Mouse (Mus musculus) midbrain, embryonic 14.5 days (tissue): ENCODE data around the gene Hadhb. TPM values are rescaled to one million over a fixed set of nuclear protein-coding genes. Genes with fewer than 3 reads are reported as not detected.

Source experiments
- ATAC-seq: fragments of 200-750 bp; cut with Nextera tagmentation; 2 replicates; pipeline ENCODE4 v1.8.0; 2017; ENCODE audit warnings: moderate number of reproducible peaks, moderate library complexity; ENCODE audit not compliant: low FRiP score, low TSS enrichment
- DNase-seq: peaks from one replicate; pipeline ENCODE4 v3.0.0-alpha.2; 2015
- H3K27ac ChIP-seq: fragments of 300-500 bp; sonication (generic); replicated peaks from 2 replicates; pipeline ENCODE4 v1.5.1; 2014; ENCODE audit warnings: mild to moderate bottlenecking, low read depth, low read length, moderate library complexity
- H3K27me3 ChIP-seq: fragments of 300-500 bp; sonication (generic); 2 replicates; pipeline ENCODE4 v1.6.1; 2014; ENCODE audit warnings: low read length, control low read depth, mixed read lengths; ENCODE audit not compliant: control insufficient read depth, insufficient read depth
- H3K36me3 ChIP-seq: fragments of 300-500 bp; sonication (generic); 2 replicates; pipeline ENCODE4 v1.6.1; 2014; ENCODE audit warnings: low read length, control low read depth; ENCODE audit not compliant: control insufficient read depth, insufficient read depth
- H3K4me1 ChIP-seq: fragments of 300-500 bp; sonication (generic); 2 replicates; pipeline ENCODE4 v1.6.1; 2014; ENCODE audit warnings: mild to moderate bottlenecking, antibody characterized with exemption, low read length, control low read depth; ENCODE audit not compliant: control insufficient read depth, insufficient read depth
- H3K4me2 ChIP-seq: fragments of 300-500 bp; sonication (generic); 2 replicates; pipeline ENCODE4 v1.6.1; 2014; ENCODE audit warnings: mild to moderate bottlenecking, low read length, moderate library complexity
- H3K4me3 ChIP-seq: fragments of 300-500 bp; sonication (generic); replicated peaks from 2 replicates; pipeline ENCODE4 v1.5.1; 2014; ENCODE audit warnings: low read depth, low read length
- H3K9ac ChIP-seq: fragments of 300-500 bp; sonication (generic); replicated peaks from 2 replicates; pipeline ENCODE4 v1.6.1; 2014; ENCODE audit warnings: mild to moderate bottlenecking, low read length, moderate library complexity
- H3K9me3 ChIP-seq: fragments of 300-500 bp; sonication (generic); 2 replicates; pipeline ENCODE4 v1.6.1; 2016; ENCODE audit warnings: low read length, control low read depth, mixed read lengths; ENCODE audit not compliant: control insufficient read depth
- WGBS: fragments of 180-500 bp; shearing (Covaris S2); extraction: QIAGEN DNeasy Blood & Tissue Kit; methylation state at CpG from one replicate; pipeline ENCODE4 v1.1.7; 2014; 5-methylcytosine and 5-hydroxymethylcytosine counted together
- polyA plus RNA-seq: library from polyadenylated mRNA; unstranded; fragments of >200 nt; fragmentation: Nextera tagmentation; extraction: Ambion mirVana; gene quantifications from 2 replicates; pipeline ENCODE4 v1.2.1, GENCODE M21; 2014

The Hadhb gene
- polyA plus RNA-seq, 1 experiment from 2014 or later: 57.0 TPM

DNA sequence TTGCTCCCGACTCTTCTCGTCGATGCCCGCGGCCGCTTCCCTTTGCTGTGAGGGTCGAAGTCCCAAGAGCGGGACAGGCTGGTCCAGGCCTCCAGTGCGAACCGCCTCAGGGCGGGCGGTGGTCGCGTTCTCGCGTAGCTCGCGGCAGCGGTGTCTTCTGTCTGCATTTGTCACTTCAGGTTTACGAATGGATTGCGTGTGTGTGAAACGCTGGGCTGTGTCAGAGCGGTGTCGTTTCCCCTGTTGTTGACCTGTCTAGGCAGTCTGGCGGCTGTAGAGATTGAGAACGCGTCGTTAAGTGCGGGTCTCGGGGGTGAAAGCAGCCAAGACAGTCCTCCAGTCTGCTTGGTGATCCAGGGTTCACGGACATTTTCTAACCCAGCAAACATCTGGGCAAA lies 346 bp downstream of the Hadhb start:
- H3K27me3 ChIP-seq: no peaks in the 10 kb centered on the region
- ATAC-seq (peak; percentile 71; the same call in 1 of the 2 replicates), DNase-seq (no peak)
- peak overlapping the region; percentile 88 for H3K27ac ChIP-seq
- H3K4me2 ChIP-seq: peak overlapping the region; percentile 83
- peak overlapping the region; percentile 95 for H3K4me3 ChIP-seq
- H3K9me3 ChIP-seq: no peaks in the 10 kb centered on the region
- no peaks in the 10 kb centered on the region for H3K36me3 ChIP-seq
- H3K4me1 ChIP-seq: peaks cover 14% of the 10 kb centered on the region
- peak overlapping the region; percentile 87 for H3K9ac ChIP-seq
- WGBS: under 1% methylated on average over 31 of the region's 31 CpGs

DNA sequence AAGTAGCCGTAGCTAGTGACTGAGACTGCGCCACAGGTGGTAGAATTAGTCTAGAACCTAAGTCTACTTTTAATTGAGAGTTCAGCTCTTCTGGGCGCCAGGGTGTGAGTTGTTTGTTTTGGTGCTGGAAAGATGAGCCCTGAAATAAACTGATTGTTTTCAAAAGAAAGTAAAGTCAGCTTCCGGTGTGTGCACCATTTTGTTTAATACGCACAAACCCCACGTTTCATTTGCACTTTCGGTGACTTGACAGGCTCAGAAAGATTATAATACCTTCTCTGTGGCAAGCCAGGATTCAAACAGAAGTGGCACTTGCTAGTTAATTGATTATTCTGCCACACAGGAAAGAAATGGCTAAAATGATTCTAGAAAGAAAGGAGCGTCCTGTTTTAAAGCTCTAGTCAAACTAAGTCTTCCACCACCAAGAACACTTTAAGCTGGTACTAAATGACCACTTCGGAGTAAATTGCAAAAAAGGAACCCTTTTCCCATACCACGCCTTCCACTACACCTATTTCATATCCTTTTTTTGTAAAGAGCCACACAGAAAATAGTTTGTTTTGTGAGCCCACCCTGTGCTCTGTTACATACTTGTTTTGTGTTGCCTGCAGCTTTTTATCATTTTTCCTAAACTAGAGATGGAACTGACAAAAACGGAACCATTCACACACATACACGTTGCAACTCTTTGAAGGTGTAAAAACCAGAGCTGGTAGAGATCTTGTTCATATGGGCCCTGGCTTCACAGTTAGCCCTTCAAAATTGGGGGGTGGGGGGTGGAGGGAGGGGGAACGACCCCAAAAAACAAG lies 977 bp downstream of the Hadhb start:
- H3K4me2 ChIP-seq: peak overlapping the region; percentile 83
- H3K27ac ChIP-seq: peak overlapping the region; percentile 88; the same call in 1 of the 2 replicates
- no peaks in the 10 kb centered on the region for H3K9me3 ChIP-seq
- ATAC-seq (no peak), DNase-seq (no peak)
- peak overlapping the region; percentile 87 for H3K9ac ChIP-seq
- whole genome bisulfite sequencing: 39% methylated on average over 13 of the region's 13 CpGs
- peak overlapping the region; percentile 95 for H3K4me3 ChIP-seq
- no peaks in the 10 kb centered on the region for H3K27me3 ChIP-seq
- H3K4me1 ChIP-seq: peaks cover 14% of the 10 kb centered on the region
- H3K36me3 ChIP-seq: no peaks in the 10 kb centered on the region

DNA sequence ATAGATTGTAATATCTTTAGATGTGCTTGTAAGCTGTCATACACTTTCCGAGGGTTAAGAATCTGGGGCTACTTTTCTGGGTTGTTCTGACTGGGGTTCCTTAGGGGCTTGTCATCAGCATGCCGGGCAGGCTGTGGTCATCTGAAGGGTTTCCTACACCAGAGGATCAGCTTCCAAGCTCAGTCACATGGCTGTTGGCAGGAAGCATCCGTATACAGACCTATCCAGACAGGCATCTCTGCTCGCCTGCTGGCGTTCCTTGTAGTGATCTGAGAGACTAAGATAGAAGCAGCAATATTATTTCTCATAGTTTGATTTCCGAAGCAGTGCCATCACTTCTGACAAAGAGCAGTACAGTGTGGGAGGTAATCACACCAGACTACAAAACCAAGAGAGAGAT lies 4.6 kb downstream of the Hadhb start:
- no peak for DNase-seq
- H3K4me3 ChIP-seq: no peak overlapping the region
- peaks cover 9% of the 10 kb centered on the region for H3K4me1 ChIP-seq
- H3K9ac ChIP-seq: no peak overlapping the region
- 87% methylated on average over 6 of the region's 6 CpGs for WGBS
- peaks cover 3% of the 10 kb centered on the region; the same call in 1 of the 2 replicates for H3K36me3 ChIP-seq
- ATAC-seq: no peak
- no peak overlapping the region for H3K27ac ChIP-seq
- no peak overlapping the region for H3K4me2 ChIP-seq
- H3K9me3 ChIP-seq: no peaks in the 10 kb centered on the region
- no peaks in the 10 kb centered on the region for H3K27me3 ChIP-seq

DNA sequence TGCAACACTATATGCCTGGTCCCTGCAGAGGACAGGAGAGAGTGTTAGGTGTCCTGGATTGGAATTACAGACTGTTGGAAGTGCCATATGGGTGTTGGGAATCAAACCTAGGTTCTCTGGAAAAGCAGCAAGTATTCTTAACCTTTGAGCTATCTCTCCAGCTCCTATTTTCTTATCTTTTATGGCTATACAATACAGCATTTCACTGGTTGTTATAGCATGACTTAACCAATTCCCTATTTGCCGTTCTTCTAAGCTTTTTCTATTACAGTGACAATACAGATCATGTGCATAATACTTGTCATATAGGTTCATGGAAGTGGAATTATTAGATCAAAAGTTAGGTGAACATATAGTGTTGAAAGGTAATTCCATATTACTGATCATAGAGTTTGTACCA lies 6.8 kb downstream of the Hadhb start:
- Histone ChIP-seq H3K9ac (no peak overlapping the region), H3K27me3 (no peaks in the 10 kb centered on the region), H3K4me1 (no peaks in the 10 kb centered on the region), H3K27ac (no peak overlapping the region), H3K4me3 (no peak overlapping the region), H3K36me3 (peaks cover 6% of the 10 kb centered on the region; the same call in 1 of the 2 replicates), H3K9me3 (no peaks in the 10 kb centered on the region), H3K4me2 (no peak overlapping the region)
- DNase-seq: no peak
- WGBS: 78% methylated on average over 1 of the region's 1 CpGs
- no peak for ATAC-seq

DNA sequence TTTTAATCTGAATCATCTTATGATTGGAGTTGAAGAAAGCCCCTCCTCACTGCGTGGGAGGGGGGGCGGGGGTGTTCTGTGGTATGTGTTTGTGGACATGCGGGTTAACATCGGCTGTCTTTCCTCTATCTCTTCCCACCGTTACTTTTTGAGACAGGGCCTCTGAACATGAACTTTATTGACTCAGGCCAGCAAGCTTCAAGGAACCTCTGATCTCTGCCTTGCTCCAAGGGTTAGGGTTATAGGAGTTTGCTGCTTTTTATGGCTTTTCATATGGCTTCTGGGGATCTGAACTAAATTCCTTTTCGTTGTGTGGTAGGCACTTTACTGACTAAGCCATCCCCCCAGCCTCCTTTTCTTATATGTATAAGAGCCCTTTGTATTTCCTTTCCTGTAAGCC lies 7.3 kb downstream of the Hadhb start:
- no peak overlapping the region for H3K9ac ChIP-seq
- no peak overlapping the region for H3K27ac ChIP-seq
- ATAC-seq (no peak), DNase-seq (no peak)
- no peak overlapping the region for H3K4me3 ChIP-seq
- no peaks in the 10 kb centered on the region for H3K27me3 ChIP-seq
- H3K4me1 ChIP-seq: no peaks in the 10 kb centered on the region
- H3K36me3 ChIP-seq: peaks cover 6% of the 10 kb centered on the region; the same call in 1 of the 2 replicates
- H3K4me2 ChIP-seq: no peak overlapping the region
- WGBS: 87% methylated on average over 6 of the region's 6 CpGs
- no peaks in the 10 kb centered on the region for H3K9me3 ChIP-seq

DNA sequence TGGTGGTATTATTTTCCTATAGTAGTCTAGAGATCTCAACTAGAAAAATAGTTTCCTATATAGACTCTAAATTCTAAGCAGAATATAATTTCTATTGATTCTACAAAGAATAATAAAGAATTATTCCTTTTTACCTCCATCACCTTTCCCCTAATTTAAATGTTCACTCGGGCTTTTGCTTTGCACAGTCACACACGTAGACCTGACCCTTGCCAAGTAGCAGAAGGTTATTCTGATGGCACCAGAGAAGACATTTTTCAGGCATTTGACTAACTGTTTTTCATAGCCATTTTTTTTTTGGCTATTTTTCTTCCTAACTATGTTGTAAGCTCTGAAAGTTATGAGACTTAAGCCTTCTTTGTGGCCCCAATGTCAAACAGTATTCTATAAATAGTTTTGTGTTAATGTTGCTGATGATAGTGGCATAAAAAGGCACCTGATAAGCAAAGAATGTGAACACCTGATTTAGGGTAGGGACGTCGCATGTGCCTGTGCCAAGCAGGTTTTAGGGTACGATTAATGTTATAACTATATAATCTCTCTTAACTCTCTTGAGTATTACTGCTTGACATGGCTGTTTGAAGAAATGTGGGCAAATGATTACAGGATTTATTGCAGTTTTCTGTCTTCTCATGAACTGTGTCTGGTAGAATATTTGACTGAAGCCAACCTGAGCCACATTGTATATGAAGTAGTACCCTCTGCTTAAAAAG lies 10.3 kb downstream of the Hadhb start:
- Histone ChIP-seq H3K9ac (no peak overlapping the region), H3K27ac (no peak overlapping the region), H3K4me2 (no peak overlapping the region), H3K36me3 (peaks cover 28% of the 10 kb centered on the region), H3K4me1 (no peaks in the 10 kb centered on the region), H3K9me3 (no peaks in the 10 kb centered on the region), H3K4me3 (no peak overlapping the region), H3K27me3 (no peaks in the 10 kb centered on the region)
- 94% methylated on average over 5 of the region's 5 CpGs for WGBS
- ATAC-seq (no peak), DNase-seq (no peak)

DNA sequence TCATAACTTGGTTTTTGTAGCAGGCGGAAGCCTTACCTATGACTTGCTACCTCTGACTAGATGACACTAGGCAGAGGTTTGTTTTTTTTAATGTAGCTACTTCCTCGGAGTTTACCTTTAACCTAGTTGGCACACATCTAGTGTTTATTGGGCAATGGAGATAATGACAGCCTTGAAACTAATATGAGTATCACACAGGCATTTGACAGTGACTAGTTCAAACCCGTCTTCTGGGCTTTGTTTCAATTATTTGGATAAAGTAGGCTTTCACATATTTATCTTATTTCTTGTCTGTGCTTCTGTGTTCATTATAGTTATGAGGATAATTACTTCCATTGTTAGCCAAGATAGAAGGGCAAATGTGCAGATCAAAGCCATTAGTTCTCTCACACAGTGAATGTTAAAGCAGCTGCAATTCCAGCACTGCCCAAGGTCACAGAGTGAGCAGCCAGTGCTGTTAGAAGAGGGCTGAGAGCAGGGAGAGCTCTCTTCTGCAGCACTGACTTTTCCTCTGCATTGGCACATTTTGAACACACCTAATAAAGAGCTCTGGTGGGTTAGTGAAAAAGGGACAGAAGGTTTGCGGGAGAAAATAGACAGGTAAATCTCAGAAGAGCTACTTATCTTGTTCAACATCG lies 15.4 kb downstream of the Hadhb start:
- Histone ChIP-seq H3K36me3 (peaks cover 66% of the 10 kb centered on the region), H3K9ac (no peak overlapping the region), H3K9me3 (no peaks in the 10 kb centered on the region), H3K27me3 (no peaks in the 10 kb centered on the region), H3K27ac (no peak overlapping the region), H3K4me1 (no peaks in the 10 kb centered on the region), H3K4me3 (no peak overlapping the region), H3K4me2 (no peak overlapping the region)
- 93% methylated on average over 5 of the region's 5 CpGs for WGBS
- DNase-seq (no peak), ATAC-seq (no peak)

DNA sequence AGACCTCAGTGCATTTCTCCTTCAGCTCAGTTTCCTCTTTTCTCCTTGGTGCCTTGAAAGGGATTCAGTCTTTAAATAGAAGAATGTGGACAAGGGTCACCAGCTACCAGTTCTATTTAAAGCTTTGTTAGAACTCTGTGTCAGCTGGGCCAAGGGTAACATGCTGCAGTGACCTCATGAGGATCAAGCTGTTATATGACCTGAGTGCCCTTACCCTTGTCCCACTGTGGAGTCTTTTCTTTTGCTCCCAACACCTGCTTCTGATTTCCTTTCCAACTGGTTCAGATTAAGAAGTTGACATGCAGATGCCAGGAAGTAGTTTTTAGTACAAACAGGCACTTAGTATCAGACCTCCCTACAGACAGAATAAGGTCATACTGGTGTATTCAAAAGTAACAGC lies 17.1 kb downstream of the Hadhb start:
- H3K9me3 ChIP-seq: no peaks in the 10 kb centered on the region
- no peak overlapping the region for H3K4me3 ChIP-seq
- no peak overlapping the region for H3K4me2 ChIP-seq
- H3K36me3 ChIP-seq: peaks cover 83% of the 10 kb centered on the region
- no peak overlapping the region for H3K9ac ChIP-seq
- ATAC-seq (no peak), DNase-seq (no peak)
- H3K27ac ChIP-seq: no peak overlapping the region
- H3K27me3 ChIP-seq: no peaks in the 10 kb centered on the region
- H3K4me1 ChIP-seq: no peaks in the 10 kb centered on the region
